Mouse (Mus musculus): Measurements from ENCODE around the gene Rhox3c. TPM values are rescaled to one million over a fixed set of nuclear protein-coding genes. Genes with fewer than 3 reads are reported as not detected.
"Not testable (repeated sequence)": the region's sequence is repeated elsewhere in the genome, so short reads cannot be mapped to it uniquely, and the experiment has no call there.

Gene Rhox3c
- total RNA-seq (2014; rRNA removed): not detected in 2 replicates
- not detected in 2 replicates for polyA plus RNA-seq (2015; fragmentation: Nextera tagmentation; extraction: Ambion mirVana)

- ATAC-seq; H3K27me3 ChIP-seq (ENCODE audit: insufficient read depth, low read length); H3K9me3 ChIP-seq (ENCODE audit: low read length); DNase-seq; H3K4me2 ChIP-seq (ENCODE audit: low read depth); H3K27ac ChIP-seq (ENCODE audit: low read depth, low read length); H3K9ac ChIP-seq; H3K4me3 ChIP-seq (ENCODE audit: low read depth, low read length); H3K4me1 ChIP-seq (ENCODE audit: insufficient read depth); H3K36me3 ChIP-seq (ENCODE audit: insufficient read depth): not testable (repeated sequence)
- 89% methylated on average over 3 of the region's 4 CpGs for WGBS
These were observed at the start of gene Rhox3c for GRCm38 (mm10) chrX:37458285-37458684. Gene Rhox3c (plus strand): TSS chrX:37458585.

DNA sequence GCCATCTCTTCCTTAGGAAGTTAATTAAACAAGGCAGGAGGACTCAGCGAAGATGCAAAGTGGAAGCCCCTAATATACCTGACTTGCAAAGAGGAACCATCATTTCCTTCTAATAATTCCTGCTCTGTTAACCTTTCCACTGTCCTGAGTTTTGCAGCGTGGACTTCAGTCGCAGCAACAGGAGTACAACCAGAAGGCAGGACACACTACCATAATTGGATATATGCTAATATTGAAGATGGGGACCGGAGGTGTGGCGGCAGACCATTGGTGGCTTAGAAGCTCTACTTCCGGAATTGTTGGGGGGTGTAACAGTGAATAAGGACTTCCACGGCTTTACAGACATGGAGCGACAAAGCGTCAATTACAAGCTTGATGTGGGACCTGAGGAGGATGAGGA is 46.6 kb upstream of the Rhox3c start, which contains the start of gene Rhox2b:
Gene Rhox2b, plus strand, starts transcription at position 301 of the 400 bp plus-strand sequence.
- not testable (repeated sequence) for H3K4me1 ChIP-seq (ENCODE audit: insufficient read depth); H3K4me3 ChIP-seq (ENCODE audit: low read depth, low read length); ATAC-seq; H3K36me3 ChIP-seq (ENCODE audit: insufficient read depth); H3K4me2 ChIP-seq (ENCODE audit: low read depth); H3K9me3 ChIP-seq (ENCODE audit: low read length); H3K27ac ChIP-seq (ENCODE audit: low read depth, low read length); DNase-seq; H3K27me3 ChIP-seq (ENCODE audit: insufficient read depth, low read length); H3K9ac ChIP-seq
- no CpG with 5 or more reads among the region's 9 CpGs for WGBS

- not testable (repeated sequence) for H3K4me1 ChIP-seq (ENCODE audit: insufficient read depth); H3K4me2 ChIP-seq (ENCODE audit: low read depth); ATAC-seq; H3K9me3 ChIP-seq (ENCODE audit: low read length); DNase-seq; H3K36me3 ChIP-seq (ENCODE audit: insufficient read depth); H3K4me3 ChIP-seq (ENCODE audit: low read depth, low read length); H3K9ac ChIP-seq; H3K27ac ChIP-seq (ENCODE audit: low read depth, low read length); H3K27me3 ChIP-seq (ENCODE audit: insufficient read depth, low read length)
- 89% methylated on average over 14 of the region's 15 CpGs for WGBS
These were observed 26.2 kb upstream of the Rhox3c start, which contains the start of gene Rhox4b for GRCm38 (mm10) chrX:37432194-37432593. Gene Rhox4b (plus strand): TSS chrX:37432494.

GRCm38 (mm10) chrX:37453380-37453779 is 5.0 kb upstream of the Rhox3c start, which contains the start of gene Rhox2c:
Gene Rhox2c (plus strand): TSS chrX:37453680.
- H3K27me3 ChIP-seq (ENCODE audit: insufficient read depth, low read length); ATAC-seq: not testable (repeated sequence)
- 100% methylated on average over 5 of the region's 10 CpGs for WGBS

GRCm38 (mm10) chrX:37480037-37480436 is 21.7 kb downstream of the Rhox3c start, which contains the start of gene Rhox4c:
Gene Rhox4c (plus strand): TSS chrX:37480337.
- not testable (repeated sequence) for H3K36me3 ChIP-seq (ENCODE audit: insufficient read depth); H3K9me3 ChIP-seq (ENCODE audit: low read length); ATAC-seq; H3K27me3 ChIP-seq (ENCODE audit: insufficient read depth, low read length); H3K27ac ChIP-seq (ENCODE audit: low read depth, low read length); H3K4me2 ChIP-seq (ENCODE audit: low read depth); DNase-seq; H3K4me3 ChIP-seq (ENCODE audit: low read depth, low read length); H3K4me1 ChIP-seq (ENCODE audit: insufficient read depth); H3K9ac ChIP-seq
- 93% methylated on average over 14 of the region's 14 CpGs for WGBS

More at GRCm38 (mm10) chrX:37453380-37453779, 5.0 kb upstream of the Rhox3c start, which contains the start of gene Rhox2c:
- not testable (repeated sequence) for H3K9ac ChIP-seq; H3K36me3 ChIP-seq (ENCODE audit: insufficient read depth); H3K9me3 ChIP-seq (ENCODE audit: low read length); DNase-seq; H3K4me2 ChIP-seq (ENCODE audit: low read depth); H3K4me1 ChIP-seq (ENCODE audit: insufficient read depth); H3K27ac ChIP-seq (ENCODE audit: low read depth, low read length); H3K4me3 ChIP-seq (ENCODE audit: low read depth, low read length)

DNA sequence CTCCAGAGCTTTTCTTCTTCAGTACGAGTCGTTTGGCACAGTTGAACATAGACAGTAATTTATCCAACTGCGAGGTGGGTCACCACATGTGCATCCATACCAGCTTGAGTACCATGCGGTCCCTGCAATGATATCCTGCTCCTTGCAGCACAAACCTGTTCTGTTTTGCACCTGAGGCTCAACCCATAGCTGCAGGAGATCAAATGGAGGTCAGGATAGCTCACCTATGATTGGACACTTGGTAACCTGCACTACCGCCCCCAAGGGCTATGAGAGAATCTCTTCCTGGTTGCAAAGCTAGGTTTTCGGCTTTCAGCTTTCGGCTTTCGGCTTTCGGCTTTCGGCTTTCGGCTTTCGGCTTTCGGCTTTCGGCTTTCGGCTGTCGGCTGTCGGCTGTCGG is 55.7 kb downstream of the Rhox3c start, which contains the start of gene Rhox4d:
Gene Rhox4d, plus strand, starts transcription at position 301 of the 400 bp plus-strand sequence.
- H3K4me2 ChIP-seq (ENCODE audit: low read depth); ATAC-seq; H3K9ac ChIP-seq; H3K36me3 ChIP-seq (ENCODE audit: insufficient read depth); DNase-seq; H3K4me3 ChIP-seq (ENCODE audit: low read depth, low read length); H3K27ac ChIP-seq (ENCODE audit: low read depth, low read length); H3K9me3 ChIP-seq (ENCODE audit: low read length); H3K27me3 ChIP-seq (ENCODE audit: insufficient read depth, low read length); H3K4me1 ChIP-seq (ENCODE audit: insufficient read depth): not testable (repeated sequence)
- WGBS: 92% methylated on average over 16 of the region's 18 CpGs

Other genes with a start within 250 kb of the Rhox3c start
- not detected in 2 replicates for gene Gm9, start 247.5 kb upstream of the Rhox3c start, total RNA-seq (2014; rRNA removed)
- not detected in 2 replicates for gene Gm9, start 247.5 kb upstream of the Rhox3c start, polyA plus RNA-seq (2015; fragmentation: Nextera tagmentation; extraction: Ambion mirVana)
- not detected in 2 replicates for gene Rhox1, start 236.3 kb upstream of the Rhox3c start, total RNA-seq (2014; rRNA removed)
- not detected in 2 replicates for gene Rhox1, start 236.3 kb upstream of the Rhox3c start, polyA plus RNA-seq (2015; fragmentation: Nextera tagmentation; extraction: Ambion mirVana)
- gene Rhox2a, start 213.6 kb upstream of the Rhox3c start, total RNA-seq (2014; rRNA removed): not detected in 2 replicates
- gene Rhox2a, start 213.6 kb upstream of the Rhox3c start, polyA plus RNA-seq (2015; fragmentation: Nextera tagmentation; extraction: Ambion mirVana): not detected in 2 replicates
- not detected in 2 replicates for gene Rhox3a, start 208.7 kb upstream of the Rhox3c start, total RNA-seq (2014; rRNA removed)
- not detected in 2 replicates for gene Rhox3a, start 208.7 kb upstream of the Rhox3c start, polyA plus RNA-seq (2015; fragmentation: Nextera tagmentation; extraction: Ambion mirVana)
- gene Rhox4a, start 193.2 kb upstream of the Rhox3c start, total RNA-seq (2014; rRNA removed): not detected in 2 replicates
- gene Rhox4a, start 193.2 kb upstream of the Rhox3c start, polyA plus RNA-seq (2015; fragmentation: Nextera tagmentation; extraction: Ambion mirVana): not detected in 2 replicates
- not detected in 2 replicates for gene Rhox3a2, start 78.6 kb upstream of the Rhox3c start, total RNA-seq (2014; rRNA removed)
- gene Rhox3a2, start 78.6 kb upstream of the Rhox3c start, polyA plus RNA-seq (2015; fragmentation: Nextera tagmentation; extraction: Ambion mirVana): not detected in 2 replicates
- gene Rhox4a2, start 67.7 kb upstream of the Rhox3c start, total RNA-seq (2014; rRNA removed): not detected in 2 replicates
- gene Rhox4a2, start 67.7 kb upstream of the Rhox3c start, polyA plus RNA-seq (2015; fragmentation: Nextera tagmentation; extraction: Ambion mirVana): not detected in 2 replicates
- not detected in 2 replicates for gene Rhox2b, start 46.5 kb upstream of the Rhox3c start, total RNA-seq (2014; rRNA removed)
- gene Rhox2b, start 46.5 kb upstream of the Rhox3c start, polyA plus RNA-seq (2015; fragmentation: Nextera tagmentation; extraction: Ambion mirVana): not detected in 2 replicates
- not detected in 2 replicates for gene Rhox4b, start 26.1 kb upstream of the Rhox3c start, total RNA-seq (2014; rRNA removed)
- not detected in 2 replicates for gene Rhox4b, start 26.1 kb upstream of the Rhox3c start, polyA plus RNA-seq (2015; fragmentation: Nextera tagmentation; extraction: Ambion mirVana)
- gene Rhox2c, start 4.9 kb upstream of the Rhox3c start, total RNA-seq (2014; rRNA removed): not detected in 2 replicates
- not detected in 2 replicates for gene Rhox2c, start 4.9 kb upstream of the Rhox3c start, polyA plus RNA-seq (2015; fragmentation: Nextera tagmentation; extraction: Ambion mirVana)
- gene Rhox4c, start 21.8 kb downstream of the Rhox3c start, total RNA-seq (2014; rRNA removed): not detected in 2 replicates
- not detected in 2 replicates for gene Rhox4c, start 21.8 kb downstream of the Rhox3c start, polyA plus RNA-seq (2015; fragmentation: Nextera tagmentation; extraction: Ambion mirVana)
- not detected in 2 replicates for gene Rhox2d, start 34.8 kb downstream of the Rhox3c start, total RNA-seq (2014; rRNA removed)
- gene Rhox2d, start 34.8 kb downstream of the Rhox3c start, polyA plus RNA-seq (2015; fragmentation: Nextera tagmentation; extraction: Ambion mirVana): not detected in 2 replicates
- gene Rhox4d, start 55.8 kb downstream of the Rhox3c start, total RNA-seq (2014; rRNA removed): not detected in 2 replicates
- not detected in 2 replicates for gene Rhox4d, start 55.8 kb downstream of the Rhox3c start, polyA plus RNA-seq (2015; fragmentation: Nextera tagmentation; extraction: Ambion mirVana)
- not detected in 2 replicates for gene Rhox2e, start 71.9 kb downstream of the Rhox3c start, total RNA-seq (2014; rRNA removed)
- not detected in 2 replicates for gene Rhox2e, start 71.9 kb downstream of the Rhox3c start, polyA plus RNA-seq (2015; fragmentation: Nextera tagmentation; extraction: Ambion mirVana)
- gene Rhox3e, start 83.4 kb downstream of the Rhox3c start, total RNA-seq (2014; rRNA removed): not detected in 2 replicates
- not detected in 2 replicates for gene Rhox3e, start 83.4 kb downstream of the Rhox3c start, polyA plus RNA-seq (2015; fragmentation: Nextera tagmentation; extraction: Ambion mirVana)
- gene Rhox4e, start 98.8 kb downstream of the Rhox3c start, total RNA-seq (2014; rRNA removed): not detected in 2 replicates
- not detected in 2 replicates for gene Rhox4e, start 98.8 kb downstream of the Rhox3c start, polyA plus RNA-seq (2015; fragmentation: Nextera tagmentation; extraction: Ambion mirVana)
- not detected in 2 replicates for gene Rhox2f, start 112.8 kb downstream of the Rhox3c start, total RNA-seq (2014; rRNA removed)
- gene Rhox2f, start 112.8 kb downstream of the Rhox3c start, polyA plus RNA-seq (2015; fragmentation: Nextera tagmentation; extraction: Ambion mirVana): not detected in 2 replicates
- gene Rhox3f, start 122.4 kb downstream of the Rhox3c start, total RNA-seq (2014; rRNA removed): not detected in 2 replicates
- not detected in 2 replicates for gene Rhox3f, start 122.4 kb downstream of the Rhox3c start, polyA plus RNA-seq (2015; fragmentation: Nextera tagmentation; extraction: Ambion mirVana)
- gene Rhox4f, start 149.1 kb downstream of the Rhox3c start, total RNA-seq (2014; rRNA removed): not detected in 2 replicates
- not detected in 2 replicates for gene Rhox4f, start 149.1 kb downstream of the Rhox3c start, polyA plus RNA-seq (2015; fragmentation: Nextera tagmentation; extraction: Ambion mirVana)
- gene Rhox3g, start 170.0 kb downstream of the Rhox3c start, total RNA-seq (2014; rRNA removed): not detected in 2 replicates
- gene Rhox3g, start 170.0 kb downstream of the Rhox3c start, polyA plus RNA-seq (2015; fragmentation: Nextera tagmentation; extraction: Ambion mirVana): not detected in 2 replicates
- not detected in 2 replicates for gene Rhox2g, start 184.9 kb downstream of the Rhox3c start, total RNA-seq (2014; rRNA removed)
- gene Rhox2g, start 184.9 kb downstream of the Rhox3c start, polyA plus RNA-seq (2015; fragmentation: Nextera tagmentation; extraction: Ambion mirVana): not detected in 2 replicates
- not detected in 2 replicates for gene Rhox4g, start 192.7 kb downstream of the Rhox3c start, total RNA-seq (2014; rRNA removed)
- not detected in 2 replicates for gene Rhox4g, start 192.7 kb downstream of the Rhox3c start, polyA plus RNA-seq (2015; fragmentation: Nextera tagmentation; extraction: Ambion mirVana)
- gene Rhox3h, start 210.2 kb downstream of the Rhox3c start, total RNA-seq (2014; rRNA removed): not detected in 2 replicates
- gene Rhox3h, start 210.2 kb downstream of the Rhox3c start, polyA plus RNA-seq (2015; fragmentation: Nextera tagmentation; extraction: Ambion mirVana): not detected in 2 replicates
- not detected in 2 replicates for gene Rhox2h, start 214.7 kb downstream of the Rhox3c start, total RNA-seq (2014; rRNA removed)
- gene Rhox2h, start 214.7 kb downstream of the Rhox3c start, polyA plus RNA-seq (2015; fragmentation: Nextera tagmentation; extraction: Ambion mirVana): not detected in 2 replicates